Mouse (Mus musculus) kidney, embryonic 16.5 days (tissue): ENCODE data around the gene Atox1. TPM values are rescaled to one million over a fixed set of nuclear protein-coding genes. Genes with fewer than 3 reads are reported as not detected.

ENCODE experiments used
- ATAC-seq: fragments of 200-750 bp; cut with Nextera tagmentation; 2 replicates; pipeline ENCODE4 v1.8.0; 2017; ENCODE audit warnings: moderate TSS enrichment; ENCODE audit not compliant: low FRiP score, low TSS enrichment
- H3K27ac ChIP-seq: fragments of 300-500 bp; sonication (generic); 2 replicates; pipeline ENCODE4 v1.5.1; 2014; ENCODE audit warnings: low read length
- H3K27me3 ChIP-seq: fragments of 300-500 bp; sonication (generic); 2 replicates; pipeline ENCODE4 v1.6.1; 2014; ENCODE audit warnings: low read length, control low read depth, mixed read lengths; ENCODE audit not compliant: insufficient read depth
- H3K36me3 ChIP-seq: fragments of 300-500 bp; sonication (generic); 2 replicates; pipeline ENCODE4 v1.6.1; 2014; ENCODE audit warnings: low read length, control low read depth, mixed read lengths; ENCODE audit not compliant: insufficient read depth
- H3K4me1 ChIP-seq: fragments of 300-500 bp; sonication (generic); 2 replicates; pipeline ENCODE4 v1.6.1; 2014; ENCODE audit warnings: low read length, control low read depth, mixed read lengths; ENCODE audit not compliant: insufficient read depth
- H3K4me2 ChIP-seq: fragments of 300-500 bp; sonication (generic); replicated peaks from 2 replicates; pipeline ENCODE4 v1.6.1; 2014; ENCODE audit warnings: low read depth, low read length
- H3K4me3 ChIP-seq: fragments of 300-500 bp; sonication (generic); 2 replicates; pipeline ENCODE4 v1.5.1; 2014; ENCODE audit warnings: mild to moderate bottlenecking, low read length
- H3K9ac ChIP-seq: fragments of 300-500 bp; sonication (generic); replicated peaks from 2 replicates; pipeline ENCODE4 v1.6.1; 2014; ENCODE audit warnings: low read length
- H3K9me3 ChIP-seq: fragments of 300-500 bp; sonication (generic); 2 replicates; pipeline ENCODE4 v1.6.1; 2016; ENCODE audit warnings: low read length, control low read depth
- WGBS: fragments of 180-500 bp; shearing (Covaris S2); extraction: QIAGEN DNeasy Blood & Tissue Kit; methylation state at CpG from one replicate; pipeline ENCODE4 v1.1.7; 2014; 5-methylcytosine and 5-hydroxymethylcytosine counted together
- polyA plus RNA-seq: library from polyadenylated mRNA; unstranded; fragments of >200 nt; fragmentation: Nextera tagmentation; extraction: Ambion mirVana; gene quantifications from 2 replicates; pipeline ENCODE4 v1.2.1, GENCODE M21; 2015

Gene Atox1
- polyA plus RNA-seq, 1 experiment from 2014 or later, result 406 TPM

- H3K36me3 ChIP-seq, result peaks cover 29% of the 10 kb centered on the region
- no peaks in the 10 kb centered on the region for H3K27me3 ChIP-seq
- H3K9me3 ChIP-seq, result no peaks in the 10 kb centered on the region
- under 1% methylated on average over 39 of the region's 46 CpGs for WGBS
- H3K4me2 ChIP-seq, result peak overlapping the region; percentile 73
- peak overlapping the region; percentile 99 for H3K9ac ChIP-seq
- peaks cover 30% of the 10 kb centered on the region for H3K4me1 ChIP-seq
- peak overlapping the region; percentile 90 for H3K27ac ChIP-seq
- ATAC-seq, result no peak; the same call in 1 of the 2 replicates
- H3K4me3 ChIP-seq, result peak overlapping the region; percentile 93
Observed at GRCm38 (mm10) chr11:55469923-55470691, 9.1 kb upstream of the Atox1 start.

GRCm38 (mm10) chr11:55469048-55469843 lies 8.2 kb upstream of the Atox1 start, which contains the start of gene G3bp1:
Gene G3bp1 (plus strand): TSS chr11:55469685.
- H3K27ac ChIP-seq, result peak within 1 kb of the TSS; percentile 98
- no peaks in the 10 kb centered on the region for H3K9me3 ChIP-seq
- H3K9ac ChIP-seq, result peak within 1 kb of the TSS; percentile 99
- WGBS, result 0% methylated on average over 55 of the region's 57 CpGs
- H3K4me1 ChIP-seq, result peaks cover 30% of the 10 kb centered on the region
- H3K4me3 ChIP-seq, result peak within 1 kb of the TSS; percentile 93
- H3K36me3 ChIP-seq, result peaks cover 23% of the 10 kb centered on the region
- no peaks in the 10 kb centered on the region for H3K27me3 ChIP-seq
- peak within 1 kb of the TSS; percentile 89 for H3K4me2 ChIP-seq
- peak; percentile 97 for ATAC-seq

GRCm38 (mm10) chr11:55468611-55469047 lies 7.6 kb upstream of the Atox1 start:
- 3% methylated on average over 17 of the region's 17 CpGs for WGBS
- ATAC-seq, result peak; percentile 0; the same call in 1 of the 2 replicates
- H3K4me1 ChIP-seq, result peaks cover 29% of the 10 kb centered on the region
- H3K4me3 ChIP-seq, result peak overlapping the region; percentile 93
- H3K36me3 ChIP-seq, result peaks cover 19% of the 10 kb centered on the region
- peak overlapping the region; percentile 98 for H3K27ac ChIP-seq
- H3K27me3 ChIP-seq, result no peaks in the 10 kb centered on the region
- peak overlapping the region; percentile 84 for H3K9ac ChIP-seq
- peak overlapping the region; percentile 89 for H3K4me2 ChIP-seq
- no peaks in the 10 kb centered on the region for H3K9me3 ChIP-seq

GRCm38 (mm10) chr11:55468012-55468411 lies 7.0 kb upstream of the Atox1 start:
- Histone ChIP-seq H3K27ac (peak overlapping the region; percentile 98), H3K4me2 (peak overlapping the region; percentile 89), H3K4me3 (peak overlapping the region; percentile 93), H3K27me3 (no peaks in the 10 kb centered on the region), H3K9ac (peak overlapping the region; percentile 84), H3K4me1 (peaks cover 25% of the 10 kb centered on the region), H3K9me3 (no peaks in the 10 kb centered on the region), H3K36me3 (peaks cover 14% of the 10 kb centered on the region; the same call in 1 of the 2 replicates)
- 47% methylated on average over 10 of the region's 10 CpGs for WGBS
- ATAC-seq, result 0 out of 2 replicates have a peak, but pooled peaks have one; percentile 14

GRCm38 (mm10) chr11:55465177-55465576 lies 4.1 kb upstream of the Atox1 start:
- WGBS, result 81% methylated on average over 3 of the region's 3 CpGs
- Histone ChIP-seq H3K4me3 (no peak overlapping the region), H3K4me1 (peaks cover 12% of the 10 kb centered on the region), H3K9me3 (no peaks in the 10 kb centered on the region), H3K36me3 (no peaks in the 10 kb centered on the region), H3K4me2 (no peak overlapping the region), H3K9ac (no peak overlapping the region), H3K27ac (peak overlapping the region; percentile 46), H3K27me3 (no peaks in the 10 kb centered on the region)
- no peak for ATAC-seq

- 84% methylated on average over 10 of the region's 10 CpGs for WGBS
- H3K36me3 ChIP-seq, result no peaks in the 10 kb centered on the region
- no peaks in the 10 kb centered on the region for H3K27me3 ChIP-seq
- H3K27ac ChIP-seq, result peak overlapping the region; percentile 39; the same call in 1 of the 2 replicates
- ATAC-seq, result no peak
- no peak overlapping the region for H3K9ac ChIP-seq
- H3K4me2 ChIP-seq, result no peak overlapping the region
- H3K4me3 ChIP-seq, result no peak overlapping the region
- no peaks in the 10 kb centered on the region for H3K9me3 ChIP-seq
- H3K4me1 ChIP-seq, result peaks cover 17% of the 10 kb centered on the region
Observed at GRCm38 (mm10) chr11:55464707-55465106, 3.7 kb upstream of the Atox1 start.

- WGBS, result 97% methylated on average over 9 of the region's 9 CpGs
- Histone ChIP-seq H3K4me3 (no peak overlapping the region), H3K9me3 (no peaks in the 10 kb centered on the region), H3K36me3 (no peaks in the 10 kb centered on the region), H3K4me1 (peaks cover 22% of the 10 kb centered on the region), H3K4me2 (no peak overlapping the region), H3K9ac (no peak overlapping the region), H3K27me3 (no peaks in the 10 kb centered on the region), H3K27ac (0 out of 2 replicates have a peak overlapping the region, but pooled peaks have one; percentile 82)
- ATAC-seq, result no peak
Observed at GRCm38 (mm10) chr11:55462149-55462548, 1.1 kb upstream of the Atox1 start.

- H3K9me3 ChIP-seq, result no peaks in the 10 kb centered on the region
- H3K9ac ChIP-seq, result peak overlapping the region; percentile 80
- H3K36me3 ChIP-seq, result no peaks in the 10 kb centered on the region
- H3K4me1 ChIP-seq, result peaks cover 22% of the 10 kb centered on the region
- peak overlapping the region; percentile 93 for H3K4me2 ChIP-seq
- peak; percentile 73 for ATAC-seq
- H3K4me3 ChIP-seq, result peak overlapping the region; percentile 86
- H3K27me3 ChIP-seq, result no peaks in the 10 kb centered on the region
- H3K27ac ChIP-seq, result peak overlapping the region; percentile 82
- WGBS, result 1% methylated on average over 17 of the region's 17 CpGs
Observed at GRCm38 (mm10) chr11:55460559-55461018, 450 bp downstream of the Atox1 start.

- H3K36me3 ChIP-seq, result no peaks in the 10 kb centered on the region
- ATAC-seq, result no peak
- WGBS, result 22% methylated on average over 3 of the region's 3 CpGs
Observed at GRCm38 (mm10) chr11:55459850-55460558, 1.0 kb downstream of the Atox1 start.

More at GRCm38 (mm10) chr11:55459850-55460558, 1.0 kb downstream of the Atox1 start:
- Histone ChIP-seq H3K4me1 (peaks cover 22% of the 10 kb centered on the region), H3K9me3 (no peaks in the 10 kb centered on the region), H3K27me3 (no peaks in the 10 kb centered on the region), H3K4me2 (peak overlapping the region; percentile 93), H3K27ac (peak overlapping the region; percentile 82), H3K4me3 (peak overlapping the region; percentile 86), H3K9ac (peak overlapping the region; percentile 80)
